Mouse (Mus musculus): ENCODE measurements around the gene Mosmo.

DNA sequence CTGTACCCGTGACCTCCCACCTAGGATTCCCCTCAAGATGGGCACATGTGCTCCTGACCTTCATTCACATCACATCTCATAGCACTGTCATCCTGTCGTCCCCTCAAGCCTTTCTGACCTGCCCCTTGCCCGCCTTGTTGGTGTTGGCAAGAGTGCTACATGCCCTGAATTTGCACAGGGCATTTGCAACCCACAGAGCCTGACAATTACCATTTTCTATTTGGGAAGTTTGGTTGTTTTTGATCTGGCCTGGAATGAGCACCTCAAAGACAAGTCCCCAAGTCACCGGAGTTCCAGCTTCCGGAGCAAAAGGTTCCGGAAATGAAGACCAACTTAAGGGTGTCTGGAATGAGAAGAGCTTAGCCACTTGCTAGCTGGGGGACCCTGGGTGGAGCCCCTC, 61.6 kb downstream of the Mosmo start, which contains the start of gene Vwa3a:
- TF ChIP-seq GATA2 (IDR thresholded peaks at IDR 0.05; ENCODE audit: borderline replicate concordance, low read depth, low read length): no peak
- no peak for TF ChIP-seq CTCF (IDR thresholded peaks at IDR 0.05; ENCODE audit: low read depth, low read length)

Data from G1E (cell line).